Mouse (Mus musculus) liver, postnatal 0 days (tissue): ENCODE measurements around the gene Hmcn1. TPM values are rescaled to one million over a fixed set of nuclear protein-coding genes. Genes with fewer than 3 reads are reported as not detected.

Experiments
- ATAC-seq: fragments of 200-750 bp; cut with Nextera tagmentation; 2 replicates; pipeline ENCODE4 v1.8.0; 2017; ENCODE audit warnings: mild to moderate bottlenecking, moderate library complexity
- DNase-seq: peaks from one replicate; pipeline ENCODE4 v3.0.0-alpha.2; 2016
- H3K27ac ChIP-seq: fragments of 300-500 bp; sonication (generic); 2 replicates; pipeline ENCODE4 v1.5.1; 2014; ENCODE audit warnings: antibody characterized with exemption, moderate library complexity, mild to moderate bottlenecking, low read depth
- H3K27me3 ChIP-seq: fragments of 300-500 bp; sonication (generic); 2 replicates; pipeline ENCODE4 v1.6.1; 2014; ENCODE audit warnings: low read length, control low read depth, mixed read lengths; ENCODE audit not compliant: insufficient read depth
- H3K36me3 ChIP-seq: fragments of 300-500 bp; sonication (generic); replicated peaks from 2 replicates; pipeline ENCODE4 v1.6.1; 2014; ENCODE audit warnings: mild to moderate bottlenecking, control low read depth, low read length, moderate library complexity, mixed read lengths; ENCODE audit not compliant: insufficient read depth
- H3K4me1 ChIP-seq: fragments of 300-500 bp; sonication (generic); 2 replicates; pipeline ENCODE4 v1.6.1; 2014; ENCODE audit warnings: antibody characterized with exemption, mild to moderate bottlenecking, control low read depth; ENCODE audit not compliant: insufficient read depth
- H3K4me2 ChIP-seq: fragments of 300-500 bp; sonication (generic); 2 replicates; pipeline ENCODE4 v1.6.1; 2014; ENCODE audit warnings: low read depth, mild to moderate bottlenecking, low read length, moderate library complexity, mixed read lengths
- H3K4me3 ChIP-seq: fragments of 300-500 bp; sonication (generic); 2 replicates; pipeline ENCODE4 v1.5.1; 2014; ENCODE audit warnings: low read depth, low read length
- H3K9ac ChIP-seq: fragments of 300-500 bp; sonication (generic); replicated peaks from 2 replicates; pipeline ENCODE4 v1.6.1; 2014; ENCODE audit warnings: mild to moderate bottlenecking, moderate library complexity
- H3K9me3 ChIP-seq: fragments of 300-500 bp; sonication (generic); 2 replicates; pipeline ENCODE4 v1.6.1; 2016; ENCODE audit warnings: mild to moderate bottlenecking, control low read depth, low read length, mixed read lengths
- CTCF ChIP-seq: sonication (generic); IDR thresholded peaks from 2 replicates; pipeline ENCODE4 v1.5.1; 2016; ENCODE audit warnings: antibody characterized with exemption, low read depth
- EP300 ChIP-seq: IDR thresholded peaks from 2 replicates; pipeline ENCODE4 v1.6.1; 2016; ENCODE audit warnings: antibody characterized with exemption, low read depth, mild to moderate bottlenecking
- WGBS: fragments of 180-500 bp; shearing (Covaris S2); extraction: QIAGEN DNeasy Blood & Tissue Kit; methylation state at CpG from one replicate; pipeline ENCODE4 v1.1.7; 2014; ENCODE audit not compliant: insufficient replicate concordance; 5-methylcytosine and 5-hydroxymethylcytosine counted together
- polyA plus RNA-seq: library from polyadenylated mRNA; unstranded; fragments of >200 nt; fragmentation: Nextera tagmentation; extraction: Ambion mirVana; gene quantifications from 2 replicates; pipeline ENCODE4 v1.2.1, GENCODE M21; 2015

The Hmcn1 gene
- polyA plus RNA-seq, 1 experiment from 2014 or later = 2.4 TPM

- Histone ChIP-seq H3K9me3 (no peaks in the 10 kb centered on the region), H3K27ac (no peak overlapping the region), H3K4me2 (no peak overlapping the region), H3K4me3 (no peak overlapping the region), H3K4me1 (no peaks in the 10 kb centered on the region), H3K27me3 (no peaks in the 10 kb centered on the region), H3K9ac (no peak overlapping the region), H3K36me3 (no peaks in the 10 kb centered on the region)
- ATAC-seq (no peak), DNase-seq (no peak)
- no peak for TF ChIP-seq CTCF
- TF ChIP-seq EP300 = no peak
- 72% methylated on average over 6 of the region's 6 CpGs for WGBS
These were observed 9.1 kb downstream of the Hmcn1 start for GRCm38 (mm10) chr1:150984092-150984503.

DNA sequence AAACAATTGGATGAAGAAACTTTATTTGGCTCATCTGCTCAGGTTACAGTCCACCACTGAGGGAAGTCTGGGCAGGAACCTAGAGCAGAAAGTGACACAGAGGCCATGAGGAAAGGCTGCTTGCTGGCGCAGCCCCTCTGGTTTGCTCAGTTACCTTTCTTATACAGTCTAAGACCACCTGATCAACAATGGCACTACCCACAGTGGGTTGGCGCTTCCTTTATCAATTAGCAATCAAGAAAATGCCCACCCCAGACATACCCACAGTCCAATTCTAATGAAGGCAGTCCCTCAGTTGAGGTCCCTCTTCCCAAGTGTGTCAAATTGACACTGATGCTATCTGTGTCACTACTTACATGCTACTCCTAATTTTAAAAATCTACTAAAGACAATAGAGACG is 14.6 kb downstream of the Hmcn1 start:
- Histone ChIP-seq H3K4me2 (no peak overlapping the region), H3K4me1 (no peaks in the 10 kb centered on the region), H3K27me3 (no peaks in the 10 kb centered on the region), H3K9ac (no peak overlapping the region), H3K4me3 (no peak overlapping the region), H3K27ac (no peak overlapping the region), H3K9me3 (no peaks in the 10 kb centered on the region), H3K36me3 (no peaks in the 10 kb centered on the region)
- DNase-seq = no peak
- TF ChIP-seq EP300 (no peak), CTCF (no peak)
- WGBS = 72% methylated on average over 3 of the region's 3 CpGs
- no peak for ATAC-seq

DNA sequence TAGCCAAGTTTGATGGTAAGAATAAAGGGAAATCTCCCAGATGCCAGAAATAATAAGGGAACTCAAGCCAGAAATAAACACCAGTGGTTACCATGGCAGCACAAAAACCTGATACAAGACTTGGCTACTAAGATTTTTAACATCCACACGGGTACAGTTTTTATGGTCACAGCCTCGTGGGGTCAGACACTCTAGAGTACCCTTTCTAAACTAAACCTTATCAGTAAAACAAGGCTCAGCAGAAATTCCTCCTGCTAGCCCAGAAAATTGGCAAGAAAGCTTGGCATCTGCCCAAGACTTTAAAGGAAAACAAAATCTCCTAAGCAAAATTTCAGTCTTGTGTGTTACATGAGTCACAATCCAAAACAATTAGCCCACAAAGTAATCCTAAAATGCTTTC is 17.0 kb downstream of the Hmcn1 start:
- no peaks in the 10 kb centered on the region for H3K9me3 ChIP-seq
- no peaks in the 10 kb centered on the region for H3K36me3 ChIP-seq
- ATAC-seq (no peak), DNase-seq (no peak)
- no peaks in the 10 kb centered on the region for H3K27me3 ChIP-seq
- no peak overlapping the region for H3K9ac ChIP-seq
- H3K4me3 ChIP-seq = no peak overlapping the region
- no peak overlapping the region for H3K4me2 ChIP-seq
- no peaks in the 10 kb centered on the region for H3K4me1 ChIP-seq
- WGBS = 31% methylated on average over 2 of the region's 2 CpGs
- TF ChIP-seq CTCF (no peak), EP300 (no peak)
- no peak overlapping the region for H3K27ac ChIP-seq

DNA sequence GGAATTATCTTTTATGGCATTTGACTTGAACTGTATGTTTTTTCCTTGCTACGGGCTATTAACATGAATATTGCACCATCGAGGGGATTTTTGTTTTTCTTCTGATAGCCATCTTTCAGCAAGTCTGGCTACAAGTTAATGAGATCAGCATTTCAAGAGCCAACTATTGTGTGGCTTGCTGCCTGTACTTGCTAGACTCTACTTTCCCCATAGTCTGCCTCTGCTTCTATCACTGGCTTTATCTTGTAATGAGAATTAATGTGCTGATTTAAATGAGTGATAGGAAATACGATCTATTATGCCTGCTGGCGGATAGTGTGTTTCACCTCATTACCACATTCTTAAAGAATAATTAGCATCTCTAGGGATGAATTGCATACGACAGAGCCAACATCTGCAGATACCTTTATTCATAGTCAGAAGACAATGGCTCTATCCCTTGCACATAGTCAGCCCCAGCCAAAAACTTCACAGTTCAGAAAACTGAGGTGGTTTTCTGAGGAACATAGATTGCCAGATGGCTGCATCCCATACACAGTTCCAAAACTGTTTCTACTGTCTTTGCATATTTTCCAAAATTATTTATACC is 33.7 kb downstream of the Hmcn1 start:
- Histone ChIP-seq H3K9me3 (no peaks in the 10 kb centered on the region), H3K9ac (no peak overlapping the region), H3K4me2 (no peak overlapping the region), H3K27me3 (no peaks in the 10 kb centered on the region), H3K4me3 (no peak overlapping the region), H3K36me3 (no peaks in the 10 kb centered on the region), H3K27ac (no peak overlapping the region), H3K4me1 (no peaks in the 10 kb centered on the region)
- WGBS = 70% methylated on average over 5 of the region's 5 CpGs
- DNase-seq = no peak
- TF ChIP-seq EP300 = no peak
- no peak for TF ChIP-seq CTCF
- ATAC-seq = no peak

- no peak overlapping the region for H3K9ac ChIP-seq
- ATAC-seq (no peak), DNase-seq (no peak)
- H3K9me3 ChIP-seq = no peaks in the 10 kb centered on the region
- H3K36me3 ChIP-seq = no peaks in the 10 kb centered on the region
- no peaks in the 10 kb centered on the region for H3K4me1 ChIP-seq
- WGBS = 78% methylated on average over 5 of the region's 5 CpGs
- no peaks in the 10 kb centered on the region for H3K27me3 ChIP-seq
- TF ChIP-seq CTCF = no peak
- no peak for TF ChIP-seq EP300
- H3K4me2 ChIP-seq = no peak overlapping the region
- no peak overlapping the region for H3K4me3 ChIP-seq
- H3K27ac ChIP-seq = no peak overlapping the region
These were observed 42.2 kb downstream of the Hmcn1 start for GRCm38 (mm10) chr1:150951004-150951403.

GRCm38 (mm10) chr1:150950046-150950445 is 43.2 kb downstream of the Hmcn1 start:
- DNase-seq (no peak), ATAC-seq (no peak)
- Histone ChIP-seq H3K9ac (no peak overlapping the region), H3K4me2 (no peak overlapping the region), H3K4me1 (no peaks in the 10 kb centered on the region), H3K27me3 (no peaks in the 10 kb centered on the region), H3K9me3 (no peaks in the 10 kb centered on the region), H3K36me3 (no peaks in the 10 kb centered on the region), H3K4me3 (no peak overlapping the region), H3K27ac (no peak overlapping the region)
- WGBS = 57% methylated on average over 3 of the region's 3 CpGs
- TF ChIP-seq EP300 (no peak), CTCF (no peak)

- ATAC-seq = no peak
- no peak overlapping the region for H3K9ac ChIP-seq
- DNase-seq = no peak
- 63% methylated on average over 2 of the region's 2 CpGs for WGBS
- H3K4me2 ChIP-seq = no peak overlapping the region
- H3K9me3 ChIP-seq = no peaks in the 10 kb centered on the region
- no peaks in the 10 kb centered on the region for H3K27me3 ChIP-seq
- H3K4me1 ChIP-seq = no peaks in the 10 kb centered on the region
- no peak overlapping the region for H3K4me3 ChIP-seq
- no peak overlapping the region for H3K27ac ChIP-seq
- TF ChIP-seq EP300 = no peak
- no peak for TF ChIP-seq CTCF
- no peaks in the 10 kb centered on the region for H3K36me3 ChIP-seq
These were observed 44.3 kb downstream of the Hmcn1 start for GRCm38 (mm10) chr1:150948911-150949310.
